Mouse (Mus musculus) C2C12 (cell line): ENCODE data around the gene Nanos1.

Source experiments
- CTCF ChIP-seq: IDR thresholded peaks from one replicate; pipeline ENCODE4 v1.5.1; 2011; ENCODE audit not compliant: control insufficient read depth, insufficient read depth, insufficient read length
- FOSL1 ChIP-seq: IDR thresholded peaks from one replicate; pipeline ENCODE4 v1.8.0; 2011; ENCODE audit warnings: mild to moderate bottlenecking, low read length; ENCODE audit not compliant: poor library complexity, insufficient read depth, severe bottlenecking
- MAX ChIP-seq: IDR thresholded peaks from one replicate; pipeline ENCODE4 v1.6.1; 2011; ENCODE audit warnings: mild to moderate bottlenecking, control low read depth
- MYOD1 ChIP-seq: IDR thresholded peaks from one replicate; pipeline ENCODE4 v1.6.1; 2011; ENCODE audit warnings: low read depth; ENCODE audit not compliant: control insufficient read depth, insufficient read length
- MYOG ChIP-seq: IDR thresholded peaks from one replicate; pipeline ENCODE4 v1.6.1; 2011; ENCODE audit not compliant: control insufficient read depth, insufficient read length; ENCODE audit errors: extremely low read depth
- USF1 ChIP-seq: IDR thresholded peaks from one replicate; pipeline ENCODE4 v1.6.1; 2011; ENCODE audit warnings: low read depth, mild to moderate bottlenecking, control low read depth, moderate library complexity

DNA sequence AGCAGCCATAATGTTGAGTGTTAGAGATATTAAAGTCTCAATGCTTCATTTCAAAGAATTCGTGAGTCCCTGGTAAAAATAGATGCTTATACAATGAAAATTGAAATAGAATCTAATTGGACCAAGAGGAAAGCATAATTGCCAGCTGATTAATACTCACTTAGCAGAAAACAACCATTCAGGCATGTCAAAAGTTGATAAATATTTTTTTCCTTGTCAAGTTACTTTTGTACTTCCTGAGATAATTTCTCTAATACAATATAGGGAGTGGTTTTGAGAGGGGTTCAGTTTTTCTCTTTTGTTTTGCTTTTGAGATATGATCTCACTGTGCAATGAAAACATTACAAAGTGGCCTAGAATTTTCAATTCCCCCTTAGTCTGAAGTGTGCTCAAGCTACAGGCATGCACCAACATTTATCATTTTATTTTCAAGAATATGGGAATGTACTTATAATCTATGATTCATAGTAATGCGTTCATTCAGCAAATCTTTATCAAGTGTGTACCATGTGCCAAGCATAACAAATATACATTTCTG lies 37.5 kb downstream of the Nanos1 start:
- TF ChIP-seq CTCF (no peak), MYOD1 (no peak), MYOG (no peak), USF1 (no peak), MAX (no peak), FOSL1 (no peak)
